Mouse (Mus musculus) neural tube, embryonic 15.5 days (tissue): ENCODE data around the gene Coro2b. TPM values are rescaled to one million over a fixed set of nuclear protein-coding genes. Genes with fewer than 3 reads are reported as not detected.

ENCODE experiments used
- ATAC-seq: fragments of 200-750 bp; cut with Nextera tagmentation; 2 replicates; pipeline ENCODE4 v1.8.0; 2017; ENCODE audit warnings: mild to moderate bottlenecking, moderate TSS enrichment, moderate library complexity; ENCODE audit not compliant: low FRiP score
- H3K27ac ChIP-seq: fragments of 300-500 bp; sonication (generic); replicated peaks from 2 replicates; pipeline ENCODE4 v1.5.1; 2015; ENCODE audit warnings: mild to moderate bottlenecking, inconsistent platforms
- H3K27me3 ChIP-seq: fragments of 300-500 bp; sonication (generic); replicated peaks from 2 replicates; pipeline ENCODE4 v1.6.1; 2015; ENCODE audit warnings: inconsistent platforms
- H3K36me3 ChIP-seq: fragments of 300-500 bp; sonication (generic); 2 replicates; pipeline ENCODE4 v1.6.1; 2015; ENCODE audit warnings: inconsistent platforms
- H3K4me1 ChIP-seq: fragments of 300-500 bp; sonication (generic); 2 replicates; pipeline ENCODE4 v1.6.1; 2015; ENCODE audit warnings: inconsistent platforms
- H3K4me2 ChIP-seq: fragments of 300-500 bp; sonication (generic); 2 replicates; pipeline ENCODE4 v1.6.1; 2015; ENCODE audit warnings: inconsistent platforms, mild to moderate bottlenecking, moderate library complexity
- H3K4me3 ChIP-seq: fragments of 300-500 bp; sonication (generic); replicated peaks from 2 replicates; pipeline ENCODE4 v1.5.1; 2015; ENCODE audit warnings: mild to moderate bottlenecking, inconsistent platforms
- H3K9ac ChIP-seq: fragments of 300-500 bp; sonication (generic); replicated peaks from 2 replicates; pipeline ENCODE4 v1.6.1; 2015; ENCODE audit warnings: mild to moderate bottlenecking, inconsistent platforms
- H3K9me3 ChIP-seq: fragments of 300-500 bp; sonication (generic); replicated peaks from 2 replicates; pipeline ENCODE4 v1.6.1; 2016; ENCODE audit warnings: inconsistent platforms
- WGBS: fragments of 180-500 bp; shearing (Covaris S2); methylation state at CpG from one replicate; pipeline ENCODE4 v1.1.7; 2015; ENCODE audit warnings: mixed read lengths; 5-methylcytosine and 5-hydroxymethylcytosine counted together
- polyA plus RNA-seq: library from polyadenylated mRNA; unstranded; fragments of >200 nt; fragmentation: Nextera tagmentation; extraction: Ambion mirVana; gene quantifications from 2 replicates; pipeline ENCODE4 v1.2.1, GENCODE M21; 2015

Gene Coro2b
- polyA plus RNA-seq, 1 experiment from 2014 or later: 38.2 TPM

- no peak for ATAC-seq
- H3K36me3 ChIP-seq: peaks cover 50% of the 10 kb centered on the region
- no peak overlapping the region for H3K9ac ChIP-seq
- 75% methylated on average over 3 of the region's 3 CpGs for WGBS
- H3K9me3 ChIP-seq: no peaks in the 10 kb centered on the region
- H3K4me1 ChIP-seq: peaks cover 21% of the 10 kb centered on the region
- H3K4me3 ChIP-seq: no peak overlapping the region
- H3K27ac ChIP-seq: no peak overlapping the region
- no peaks in the 10 kb centered on the region for H3K27me3 ChIP-seq
- H3K4me2 ChIP-seq: no peak overlapping the region
Observed at GRCm38 (mm10) chr9:62374276-62374675, 162.6 kb downstream of the Coro2b start.

- H3K4me1 ChIP-seq: peaks cover 29% of the 10 kb centered on the region
- no peak overlapping the region for H3K27ac ChIP-seq
- H3K9me3 ChIP-seq: no peaks in the 10 kb centered on the region
- no peaks in the 10 kb centered on the region for H3K27me3 ChIP-seq
- peaks cover 50% of the 10 kb centered on the region for H3K36me3 ChIP-seq
- 62% methylated on average over 18 of the region's 18 CpGs for WGBS
- H3K9ac ChIP-seq: no peak overlapping the region
- H3K4me2 ChIP-seq: no peak overlapping the region
- H3K4me3 ChIP-seq: no peak overlapping the region
- no peak for ATAC-seq
Observed at GRCm38 (mm10) chr9:62373222-62374123, 163.4 kb downstream of the Coro2b start.

GRCm38 (mm10) chr9:62372556-62373221 is 164.2 kb downstream of the Coro2b start:
- peaks cover 37% of the 10 kb centered on the region for H3K4me1 ChIP-seq
- H3K36me3 ChIP-seq: peaks cover 48% of the 10 kb centered on the region
- ATAC-seq: no peak
- WGBS: 85% methylated on average over 9 of the region's 9 CpGs
- no peaks in the 10 kb centered on the region for H3K9me3 ChIP-seq
- H3K9ac ChIP-seq: no peak overlapping the region
- no peaks in the 10 kb centered on the region for H3K27me3 ChIP-seq
- H3K4me2 ChIP-seq: no peak overlapping the region
- no peak overlapping the region for H3K27ac ChIP-seq
- no peak overlapping the region for H3K4me3 ChIP-seq

- peaks cover 40% of the 10 kb centered on the region for H3K36me3 ChIP-seq
- no peak overlapping the region for H3K4me2 ChIP-seq
- no peak for ATAC-seq
- no peak overlapping the region for H3K27ac ChIP-seq
- H3K27me3 ChIP-seq: no peaks in the 10 kb centered on the region
- 63% methylated on average over 16 of the region's 16 CpGs for WGBS
- no peak overlapping the region for H3K4me3 ChIP-seq
- no peak overlapping the region for H3K9ac ChIP-seq
- H3K4me1 ChIP-seq: peaks cover 44% of the 10 kb centered on the region
- H3K9me3 ChIP-seq: no peaks in the 10 kb centered on the region
Observed at GRCm38 (mm10) chr9:62371745-62372555, 164.9 kb downstream of the Coro2b start.

DNA sequence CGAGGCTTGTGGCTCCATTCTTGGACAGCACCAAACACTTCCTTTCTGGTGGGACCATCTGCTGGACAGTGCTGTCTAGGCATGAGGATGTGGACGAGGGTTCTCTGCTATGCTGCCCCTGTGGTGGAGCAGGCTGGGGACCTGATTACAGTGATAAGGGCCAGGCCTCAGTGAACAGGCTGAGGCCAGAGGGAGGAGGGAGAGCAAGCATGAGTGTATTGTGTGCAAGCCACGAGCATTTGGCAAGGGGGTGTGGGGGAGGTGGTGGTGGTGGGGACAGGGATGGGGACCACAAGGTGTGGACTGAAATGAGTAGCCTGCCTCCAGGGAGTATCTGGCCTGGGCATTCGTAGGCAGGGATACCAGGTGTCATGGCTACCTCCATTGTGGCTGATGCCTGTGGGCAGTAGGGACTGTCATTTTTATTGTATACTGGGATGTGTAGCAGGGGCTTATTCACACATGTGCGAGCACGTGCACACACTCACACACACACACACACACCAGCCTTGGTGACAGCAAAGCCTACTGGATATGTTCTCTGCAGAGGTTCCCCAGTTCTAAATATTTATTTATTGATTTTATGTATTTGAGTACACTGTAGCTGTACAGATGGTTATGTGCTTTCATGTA is 166.1 kb downstream of the Coro2b start:
- peaks cover 56% of the 10 kb centered on the region for H3K4me1 ChIP-seq
- ATAC-seq: no peak
- WGBS: 61% methylated on average over 6 of the region's 6 CpGs

DNA sequence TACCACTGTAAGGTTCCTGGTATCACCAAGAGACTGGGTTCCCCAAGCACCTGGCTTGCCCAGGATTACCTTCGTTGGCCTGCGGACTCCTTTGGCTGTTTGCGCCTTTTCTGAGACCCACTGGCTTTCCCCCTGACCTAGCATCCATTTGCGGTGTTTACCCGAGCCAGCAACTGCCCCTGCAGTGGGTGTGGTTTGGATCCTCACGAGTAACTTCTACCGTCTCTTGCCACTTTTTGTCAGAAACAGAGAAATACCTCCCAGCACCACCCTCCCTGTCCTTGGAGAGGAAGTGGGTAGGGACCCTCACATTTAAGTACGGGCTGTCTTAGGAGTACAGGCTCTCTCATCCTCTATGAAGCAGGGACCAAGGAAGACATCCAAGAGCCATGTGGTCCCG is 166.7 kb downstream of the Coro2b start:
- H3K4me1 ChIP-seq: peaks cover 62% of the 10 kb centered on the region
- ATAC-seq: no peak
- H3K27ac ChIP-seq: no peak overlapping the region
- WGBS: 81% methylated on average over 9 of the region's 9 CpGs
- H3K4me3 ChIP-seq: no peak overlapping the region
- H3K9me3 ChIP-seq: no peaks in the 10 kb centered on the region
- H3K27me3 ChIP-seq: no peaks in the 10 kb centered on the region
- H3K36me3 ChIP-seq: peaks cover 24% of the 10 kb centered on the region
- no peak overlapping the region for H3K4me2 ChIP-seq
- no peak overlapping the region for H3K9ac ChIP-seq

More for the DNA sequence above, 166.1 kb downstream of the Coro2b start:
- no peak overlapping the region for H3K4me3 ChIP-seq
- no peak overlapping the region for H3K9ac ChIP-seq
- H3K4me2 ChIP-seq: no peak overlapping the region
- H3K9me3 ChIP-seq: no peaks in the 10 kb centered on the region
- no peaks in the 10 kb centered on the region for H3K27me3 ChIP-seq
- H3K27ac ChIP-seq: no peak overlapping the region
- H3K36me3 ChIP-seq: peaks cover 30% of the 10 kb centered on the region

Other genes starting within 250 kb of the Coro2b start
- 131 and 170 TPM in 2 replicates for gene Anp32a, start 195.8 kb downstream of the Coro2b start, polyA plus RNA-seq
- 0.81 and 1.5 TPM in 2 replicates for gene Itga11, start 140.8 kb upstream of the Coro2b start, polyA plus RNA-seq